Mouse (Mus musculus): ENCODE measurements at regions not wholly inside any gene's neighbourhood (a gene's known extent, or its start where the extent isn't known, plus 50 kb on each side); places are given as distances from the start of the nearest gene placed in this dataset.

- DNase-seq (ENCODE audit: low read depth): no peak
Observed at GRCm38 (mm10) chr10:96499274-96499673, 117.5 kb upstream of the Btg1 start.

- DNase-seq (ENCODE audit: low read depth): no peak
Observed at GRCm38 (mm10) chr10:96502090-96502728, 114.6 kb upstream of the Btg1 start.

- no peak for DNase-seq (ENCODE audit: low read depth)
Observed at GRCm38 (mm10) chr10:96502736-96503135, 114.1 kb upstream of the Btg1 start.

GRCm38 (mm10) chr10:96504340-96504739 is 112.5 kb upstream of the Btg1 start:
- no peak for DNase-seq (ENCODE audit: low read depth)

- no peak for DNase-seq (ENCODE audit: low read depth)
Observed at GRCm38 (mm10) chr10:96515164-96515922, 101.5 kb upstream of the Btg1 start.

GRCm38 (mm10) chr10:96515923-96516258 is 100.9 kb upstream of the Btg1 start:
- no peak for DNase-seq (ENCODE audit: low read depth)

GRCm38 (mm10) chr10:96519411-96519810 is 97.4 kb upstream of the Btg1 start:
- DNase-seq (ENCODE audit: low read depth): no peak

GRCm38 (mm10) chr10:96520995-96521760 is 95.6 kb upstream of the Btg1 start:
- no peak for DNase-seq (ENCODE audit: low read depth)

- DNase-seq (ENCODE audit: low read depth): no peak
Observed at GRCm38 (mm10) chr10:96523967-96524801, 92.6 kb upstream of the Btg1 start.

- no peak for DNase-seq (ENCODE audit: low read depth)
Observed at GRCm38 (mm10) chr10:96527864-96528263, 88.9 kb upstream of the Btg1 start.

GRCm38 (mm10) chr10:96534547-96535124 is 82.2 kb upstream of the Btg1 start:
- DNase-seq (ENCODE audit: low read depth): no peak

GRCm38 (mm10) chr10:96535461-96535860 is 81.3 kb upstream of the Btg1 start:
- DNase-seq (ENCODE audit: low read depth): no peak

- no peak for DNase-seq (ENCODE audit: low read depth)
Observed at GRCm38 (mm10) chr10:96540828-96541227, 76.0 kb upstream of the Btg1 start.

GRCm38 (mm10) chr10:96545312-96545711 is 71.5 kb upstream of the Btg1 start:
- no peak for DNase-seq (ENCODE audit: low read depth)

GRCm38 (mm10) chr10:96545761-96546388 is 70.9 kb upstream of the Btg1 start:
- no peak for DNase-seq (ENCODE audit: low read depth)

- no peak for DNase-seq (ENCODE audit: low read depth)
Observed at GRCm38 (mm10) chr10:96549651-96550050, 67.2 kb upstream of the Btg1 start.

GRCm38 (mm10) chr10:96550266-96550665 is 66.5 kb upstream of the Btg1 start:
- no peak for DNase-seq (ENCODE audit: low read depth)

- DNase-seq (ENCODE audit: low read depth): no peak
Observed at GRCm38 (mm10) chr10:96557336-96557735, 59.5 kb upstream of the Btg1 start.

- DNase-seq (ENCODE audit: low read depth): no peak
Observed at GRCm38 (mm10) chr10:96565343-96565742, 51.5 kb upstream of the Btg1 start.

All from c-Kit-positive CD71-positive TER-119-negative erythroid progenitor cells, embryonic 14.5 days (primary cell).